Mouse (Mus musculus) lung, postnatal 0 days (tissue): ENCODE measurements around the gene Mphosph9. TPM values are rescaled to one million over a fixed set of nuclear protein-coding genes. Genes with fewer than 3 reads are reported as not detected.
"Not testable (repeated sequence)": the region's sequence is repeated elsewhere in the genome, so short reads cannot be mapped to it uniquely, and the experiment has no call there.

ENCODE experiments used
- ATAC-seq: fragments of 200-750 bp; cut with Nextera tagmentation; 2 replicates; pipeline ENCODE4 v1.8.0; 2017; ENCODE audit warnings: moderate library complexity
- DNase-seq: peaks from one replicate; pipeline ENCODE4 v3.0.0-alpha.2; 2016; ENCODE audit warnings: low spot score
- H3K27ac ChIP-seq: fragments of 300-500 bp; sonication (generic); 2 replicates; pipeline ENCODE4 v1.5.1; 2014; ENCODE audit warnings: antibody characterized with exemption, mild to moderate bottlenecking, low read length, mixed read lengths
- H3K27me3 ChIP-seq: fragments of 300-500 bp; sonication (generic); replicated peaks from 2 replicates; pipeline ENCODE4 v1.6.1; 2014; ENCODE audit warnings: low read length, mixed read lengths; ENCODE audit not compliant: insufficient read depth
- H3K36me3 ChIP-seq: fragments of 300-500 bp; sonication (generic); 2 replicates; pipeline ENCODE4 v1.6.1; 2014; ENCODE audit warnings: low read length, mixed read lengths; ENCODE audit not compliant: insufficient read depth
- H3K4me1 ChIP-seq: fragments of 300-500 bp; sonication (generic); 2 replicates; pipeline ENCODE4 v1.6.1; 2014; ENCODE audit warnings: antibody characterized with exemption, low read depth, low read length, mixed read lengths; ENCODE audit not compliant: insufficient read depth
- H3K4me2 ChIP-seq: fragments of 300-500 bp; sonication (generic); replicated peaks from 2 replicates; pipeline ENCODE4 v1.6.1; 2014; ENCODE audit warnings: low read depth, mild to moderate bottlenecking, low read length, moderate library complexity, mixed read lengths
- H3K4me3 ChIP-seq: fragments of 300-500 bp; sonication (generic); 2 replicates; pipeline ENCODE4 v1.5.1; 2014; ENCODE audit warnings: low read depth, low read length
- H3K9ac ChIP-seq: fragments of 300-500 bp; sonication (generic); replicated peaks from 2 replicates; pipeline ENCODE4 v1.6.1; 2014; ENCODE audit warnings: low read depth, mild to moderate bottlenecking
- H3K9me3 ChIP-seq: fragments of 300-500 bp; sonication (generic); 2 replicates; pipeline ENCODE4 v1.6.1; 2016; ENCODE audit warnings: low read length, mixed read lengths
- CTCF ChIP-seq: IDR thresholded peaks from 2 replicates; pipeline ENCODE4 v1.5.1; 2016; ENCODE audit warnings: antibody characterized with exemption, mild to moderate bottlenecking
- EP300 ChIP-seq: IDR thresholded peaks from 2 replicates; pipeline ENCODE4 v1.6.1; 2016; ENCODE audit warnings: antibody characterized with exemption, mild to moderate bottlenecking, control low read depth
- WGBS: fragments of 180-500 bp; shearing (Covaris S2); extraction: QIAGEN DNeasy Blood & Tissue Kit; methylation state at CpG from one replicate; pipeline ENCODE4 v1.1.7; 2014; 5-methylcytosine and 5-hydroxymethylcytosine counted together
- polyA plus RNA-seq: library from polyadenylated mRNA; unstranded; fragments of >200 nt; fragmentation: Nextera tagmentation; extraction: Ambion mirVana; gene quantifications from 2 replicates; pipeline ENCODE4 v1.2.1, GENCODE M21; 2015

The Mphosph9 gene
- polyA plus RNA-seq, 1 experiment from 2014 or later = 3.4 TPM

- H3K9me3 ChIP-seq = no peaks in the 10 kb centered on the region
- TF ChIP-seq EP300 (no peak), CTCF (no peak)
- no peak overlapping the region for H3K4me3 ChIP-seq
- no peak overlapping the region for H3K4me2 ChIP-seq
- 83% methylated on average over 2 of the region's 2 CpGs for WGBS
- H3K36me3 ChIP-seq = peaks cover 18% of the 10 kb centered on the region; the same call in 1 of the 2 replicates
- DNase-seq (no peak), ATAC-seq (no peak)
- peaks cover 20% of the 10 kb centered on the region for H3K4me1 ChIP-seq
- no peak overlapping the region for H3K9ac ChIP-seq
- no peak overlapping the region for H3K27ac ChIP-seq
- no peaks in the 10 kb centered on the region for H3K27me3 ChIP-seq
These were observed 22.6 kb upstream of the Mphosph9 start for GRCm38 (mm10) chr5:124350350-124350749.

DNA sequence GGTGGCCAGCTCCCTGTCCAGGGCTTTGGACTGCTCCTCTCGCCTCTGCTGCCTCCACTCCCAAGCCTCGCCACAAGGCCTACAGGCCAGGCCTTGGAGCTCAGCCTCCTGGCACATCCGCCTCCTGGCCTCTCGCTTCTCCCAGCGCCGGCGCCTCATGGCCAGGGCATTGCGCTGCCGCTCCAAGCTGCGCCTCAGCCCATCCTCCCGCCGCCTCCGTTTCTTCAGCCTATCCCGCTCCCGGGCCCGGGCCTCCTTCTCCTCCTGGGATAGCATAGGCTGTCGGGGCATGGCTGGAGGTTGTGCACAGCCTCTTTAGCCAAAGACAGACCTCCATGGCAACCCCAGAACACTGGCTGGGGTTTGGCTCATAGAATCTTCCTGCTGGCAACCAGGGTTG lies 21.4 kb upstream of the Mphosph9 start:
- Histone ChIP-seq H3K27me3 (no peaks in the 10 kb centered on the region), H3K4me2 (no peak overlapping the region), H3K4me3 (no peak overlapping the region), H3K36me3 (peaks cover 18% of the 10 kb centered on the region; the same call in 1 of the 2 replicates), H3K9ac (no peak overlapping the region), H3K9me3 (no peaks in the 10 kb centered on the region), H3K4me1 (peaks cover 20% of the 10 kb centered on the region), H3K27ac (no peak overlapping the region)
- TF ChIP-seq EP300 (no peak), CTCF (no peak)
- WGBS = 91% methylated on average over 17 of the region's 17 CpGs
- no peak for DNase-seq
- ATAC-seq = no peak

DNA sequence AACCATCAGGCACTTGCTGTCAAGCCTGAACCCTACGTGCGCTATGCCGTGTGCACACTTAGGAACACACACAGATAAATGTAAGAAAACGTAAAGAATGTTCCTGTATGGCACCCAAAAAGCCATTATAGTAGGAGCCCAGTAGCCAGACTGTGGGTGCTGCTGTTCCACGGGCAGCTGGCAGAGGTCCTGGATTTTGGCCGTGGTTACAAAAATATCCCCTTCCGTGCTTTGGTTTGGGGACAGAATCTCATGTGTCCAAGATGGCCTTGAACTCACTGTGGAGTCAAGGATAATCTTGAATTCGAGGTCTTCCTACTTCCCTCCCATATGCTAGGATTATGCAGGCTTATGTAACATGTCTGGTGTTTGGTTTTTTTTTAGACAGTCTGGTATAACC lies 15.1 kb upstream of the Mphosph9 start:
- no peak for ATAC-seq
- TF ChIP-seq EP300 (no peak), CTCF (no peak)
- no peak overlapping the region for H3K4me3 ChIP-seq
- no peaks in the 10 kb centered on the region for H3K9me3 ChIP-seq
- no peak overlapping the region for H3K27ac ChIP-seq
- no peaks in the 10 kb centered on the region for H3K4me1 ChIP-seq
- no peaks in the 10 kb centered on the region for H3K27me3 ChIP-seq
- peaks cover 9% of the 10 kb centered on the region; the same call in 1 of the 2 replicates for H3K36me3 ChIP-seq
- no peak overlapping the region for H3K4me2 ChIP-seq
- 67% methylated on average over 8 of the region's 8 CpGs for WGBS
- DNase-seq = no peak
- no peak overlapping the region for H3K9ac ChIP-seq

- not testable (repeated sequence) for DNase-seq, H3K9me3 ChIP-seq
These were observed 14.1 kb upstream of the Mphosph9 start for GRCm38 (mm10) chr5:124341753-124342339.

GRCm38 (mm10) chr5:124338791-124339190 lies 11.0 kb upstream of the Mphosph9 start:
- Histone ChIP-seq H3K4me2 (no peak overlapping the region), H3K36me3 (no peaks in the 10 kb centered on the region), H3K27ac (no peak overlapping the region), H3K9ac (no peak overlapping the region), H3K27me3 (no peaks in the 10 kb centered on the region), H3K4me3 (no peak overlapping the region), H3K9me3 (no peaks in the 10 kb centered on the region), H3K4me1 (peaks cover 11% of the 10 kb centered on the region; the same call in 1 of the 2 replicates)
- 96% methylated on average over 8 of the region's 8 CpGs for WGBS
- no peak for TF ChIP-seq CTCF
- TF ChIP-seq EP300 = no peak
- DNase-seq (no peak), ATAC-seq (no peak)

More at GRCm38 (mm10) chr5:124341753-124342339, 14.1 kb upstream of the Mphosph9 start:
- 60% methylated on average over 6 of the region's 6 CpGs for WGBS
- not testable (repeated sequence) for H3K4me1 ChIP-seq, H3K4me2 ChIP-seq, H3K9ac ChIP-seq, H3K36me3 ChIP-seq, H3K27ac ChIP-seq, H3K4me3 ChIP-seq, H3K27me3 ChIP-seq
- 0 out of 2 replicates have a peak, but pooled peaks have one; percentile 20 for ATAC-seq
- TF ChIP-seq CTCF = peak; percentile 27

- ATAC-seq = peak; percentile 62
- Histone ChIP-seq H3K9me3 (no peaks in the 10 kb centered on the region), H3K9ac (no peak overlapping the region), H3K27ac (peak overlapping the region; percentile 69), H3K4me2 (no peak overlapping the region), H3K4me1 (peaks cover 16% of the 10 kb centered on the region; the same call in 1 of the 2 replicates), H3K27me3 (no peaks in the 10 kb centered on the region), H3K36me3 (no peaks in the 10 kb centered on the region), H3K4me3 (no peak overlapping the region)
- WGBS = 36% methylated on average over 9 of the region's 9 CpGs
- DNase-seq = peak; percentile 81
- TF ChIP-seq EP300 = no peak; the same call in 1 of the 2 replicates
- TF ChIP-seq CTCF = no peak
These were observed 10.1 kb upstream of the Mphosph9 start for GRCm38 (mm10) chr5:124337909-124338308.
